Mouse (Mus musculus): ENCODE results near the gene Gatad2a. TPM values are rescaled to one million over a fixed set of nuclear protein-coding genes. Genes with fewer than 3 reads are reported as not detected.
"Not testable (repeated sequence)": the region's sequence is repeated elsewhere in the genome, so short reads cannot be mapped to it uniquely, and the experiment has no call there.

Gatad2a gene
- polyA plus RNA-seq, 1 experiment, result 34.5 TPM

GRCm38 (mm10) chr8:70023596-70023995 is 27.4 kb upstream of the Gatad2a start:
- 89% methylated on average over 8 of the region's 8 CpGs for WGBS
- TF ChIP-seq CTCF (IDR thresholded peaks at IDR 0.05; ENCODE audit: control insufficient read depth, insufficient read depth, low read length), result no peak
- TF ChIP-seq POLR2A (IDR thresholded peaks at IDR 0.05; ENCODE audit: borderline replicate concordance, control insufficient read depth, low read depth, low read length), result no peak
- Histone ChIP-seq H3K27ac (ENCODE audit: control insufficient read depth, insufficient read depth, low read depth, low read length, poor library complexity) (no peak overlapping the region), H3K4me1 (ENCODE audit: control insufficient read depth, insufficient read depth, low read length) (no peaks in the 10 kb centered on the region), H3K4me3 (replicated peaks; ENCODE audit: control insufficient read depth, low read depth, low read length) (no peak overlapping the region)

DNA sequence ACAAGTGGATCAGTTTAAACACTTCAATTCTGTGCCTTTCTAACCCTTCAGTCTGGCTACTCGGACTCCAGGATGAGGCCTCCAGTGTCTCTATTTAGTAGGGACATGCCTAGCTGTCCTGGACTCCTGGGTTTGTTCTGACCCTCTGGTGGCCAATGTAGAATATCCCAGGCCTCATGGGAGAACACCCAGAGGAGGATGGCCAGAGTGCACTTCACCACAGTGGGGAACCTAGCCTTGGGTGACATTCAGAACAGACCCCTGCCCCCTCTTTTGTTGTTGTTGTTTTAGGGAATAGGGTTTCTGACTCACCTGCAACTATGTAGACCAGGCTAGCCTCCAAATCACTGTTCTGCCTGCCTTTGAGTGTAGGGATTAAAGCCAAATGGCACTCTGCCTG is 18.8 kb upstream of the Gatad2a start:
- TF ChIP-seq POLR2A (IDR thresholded peaks at IDR 0.05; ENCODE audit: borderline replicate concordance, control insufficient read depth, low read depth, low read length) (no peak), CTCF (IDR thresholded peaks at IDR 0.05; ENCODE audit: control insufficient read depth, insufficient read depth, low read length) (no peak)
- Histone ChIP-seq H3K4me1 (ENCODE audit: control insufficient read depth, insufficient read depth, low read length) (no peaks in the 10 kb centered on the region), H3K4me3 (replicated peaks; ENCODE audit: control insufficient read depth, low read depth, low read length) (no peak overlapping the region), H3K27ac (ENCODE audit: control insufficient read depth, insufficient read depth, low read depth, low read length, poor library complexity) (no peak overlapping the region)
- WGBS, result 80% methylated on average over 1 of the region's 1 CpGs

GRCm38 (mm10) chr8:70012763-70013162 is 16.6 kb upstream of the Gatad2a start:
- Histone ChIP-seq H3K27ac (ENCODE audit: control insufficient read depth, insufficient read depth, low read depth, low read length, poor library complexity) (no peak overlapping the region), H3K4me3 (replicated peaks; ENCODE audit: control insufficient read depth, low read depth, low read length) (no peak overlapping the region), H3K4me1 (ENCODE audit: control insufficient read depth, insufficient read depth, low read length) (no peaks in the 10 kb centered on the region)
- TF ChIP-seq CTCF (IDR thresholded peaks at IDR 0.05; ENCODE audit: control insufficient read depth, insufficient read depth, low read length), result no peak
- TF ChIP-seq POLR2A (IDR thresholded peaks at IDR 0.05; ENCODE audit: borderline replicate concordance, control insufficient read depth, low read depth, low read length), result no peak
- WGBS, result 75% methylated on average over 1 of the region's 1 CpGs

DNA sequence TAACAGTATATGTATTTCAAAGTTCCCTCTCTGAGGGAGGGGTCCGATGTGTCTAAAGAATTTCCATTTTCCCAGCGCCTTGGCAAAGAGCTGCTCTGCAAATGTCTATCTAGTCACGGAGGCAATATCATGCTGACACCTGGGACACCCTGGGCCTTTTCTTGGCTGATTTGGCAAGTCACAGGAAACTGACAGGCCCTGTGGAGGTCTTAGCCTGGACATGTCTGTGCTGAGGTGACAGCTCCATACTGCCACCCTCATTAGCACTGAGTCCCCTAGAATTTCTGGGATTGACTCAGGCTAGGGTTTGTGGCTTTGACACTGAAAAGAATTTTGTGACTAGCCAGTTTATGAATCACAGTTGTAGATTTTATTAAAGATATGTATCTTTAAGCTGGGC is 16.2 kb upstream of the Gatad2a start:
- Histone ChIP-seq H3K4me1 (ENCODE audit: control insufficient read depth, insufficient read depth, low read length) (no peaks in the 10 kb centered on the region), H3K27ac (ENCODE audit: control insufficient read depth, insufficient read depth, low read depth, low read length, poor library complexity) (no peak overlapping the region), H3K4me3 (replicated peaks; ENCODE audit: control insufficient read depth, low read depth, low read length) (no peak overlapping the region)
- TF ChIP-seq POLR2A (IDR thresholded peaks at IDR 0.05; ENCODE audit: borderline replicate concordance, control insufficient read depth, low read depth, low read length) (no peak), CTCF (IDR thresholded peaks at IDR 0.05; ENCODE audit: control insufficient read depth, insufficient read depth, low read length) (no peak)
- 69% methylated on average over 3 of the region's 3 CpGs for WGBS

GRCm38 (mm10) chr8:70010796-70011195 is 14.6 kb upstream of the Gatad2a start:
- H3K4me3 ChIP-seq (replicated peaks; ENCODE audit: control insufficient read depth, low read depth, low read length); H3K4me1 ChIP-seq (ENCODE audit: control insufficient read depth, insufficient read depth, low read length); H3K27ac ChIP-seq (ENCODE audit: control insufficient read depth, insufficient read depth, low read depth, low read length, poor library complexity): not testable (repeated sequence)
- WGBS, result 90% methylated on average over 14 of the region's 14 CpGs

DNA sequence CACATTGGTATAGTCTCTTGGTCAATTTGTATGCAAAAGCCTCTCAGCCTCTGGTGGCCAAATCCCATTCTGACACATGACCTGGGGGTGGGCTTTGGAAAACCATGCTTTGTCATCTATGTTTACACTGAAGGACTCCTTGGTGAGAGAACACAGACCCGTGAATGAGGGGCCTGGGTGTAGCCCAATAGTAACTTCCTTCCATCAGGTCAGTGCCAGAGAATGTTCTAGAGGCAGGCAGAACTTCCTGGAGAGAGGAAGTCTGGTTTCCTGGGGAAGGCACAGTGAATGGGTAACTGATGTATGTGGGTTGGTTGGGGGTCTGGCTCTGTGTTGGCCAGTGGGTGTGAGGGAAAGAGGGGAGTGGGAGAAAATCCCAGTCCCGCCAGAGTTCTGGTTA is 9.0 kb upstream of the Gatad2a start:
- H3K27ac ChIP-seq (ENCODE audit: control insufficient read depth, insufficient read depth, low read depth, low read length, poor library complexity), result no peak overlapping the region
- TF ChIP-seq CTCF (IDR thresholded peaks at IDR 0.05; ENCODE audit: control insufficient read depth, insufficient read depth, low read length), result no peak
- no peak for TF ChIP-seq POLR2A (IDR thresholded peaks at IDR 0.05; ENCODE audit: borderline replicate concordance, control insufficient read depth, low read depth, low read length)
- H3K4me3 ChIP-seq (replicated peaks; ENCODE audit: control insufficient read depth, low read depth, low read length), result no peak overlapping the region
- WGBS, result 42% methylated on average over 2 of the region's 2 CpGs
- H3K4me1 ChIP-seq (ENCODE audit: control insufficient read depth, insufficient read depth, low read length), result peaks cover 3% of the 10 kb centered on the region; the same call in 1 of the 2 replicates

- no peak for TF ChIP-seq CTCF (IDR thresholded peaks at IDR 0.05; ENCODE audit: control insufficient read depth, insufficient read depth, low read length)
- TF ChIP-seq POLR2A (IDR thresholded peaks at IDR 0.05; ENCODE audit: borderline replicate concordance, control insufficient read depth, low read depth, low read length), result no peak
- Histone ChIP-seq H3K4me1 (ENCODE audit: control insufficient read depth, insufficient read depth, low read length) (peaks cover 3% of the 10 kb centered on the region; the same call in 1 of the 2 replicates), H3K27ac (ENCODE audit: control insufficient read depth, insufficient read depth, low read depth, low read length, poor library complexity) (no peak overlapping the region), H3K4me3 (replicated peaks; ENCODE audit: control insufficient read depth, low read depth, low read length) (no peak overlapping the region)
These were observed 8.2 kb upstream of the Gatad2a start for GRCm38 (mm10) chr8:70004345-70004744.

- Histone ChIP-seq H3K4me3 (replicated peaks; ENCODE audit: control insufficient read depth, low read depth, low read length) (no peak overlapping the region), H3K27ac (ENCODE audit: control insufficient read depth, insufficient read depth, low read depth, low read length, poor library complexity) (peak overlapping the region; percentile 45), H3K4me1 (ENCODE audit: control insufficient read depth, insufficient read depth, low read length) (peaks cover 3% of the 10 kb centered on the region; the same call in 1 of the 2 replicates)
- WGBS, result 19% methylated on average over 4 of the region's 4 CpGs
- TF ChIP-seq POLR2A (IDR thresholded peaks at IDR 0.05; ENCODE audit: borderline replicate concordance, control insufficient read depth, low read depth, low read length), result no peak
- peak; percentile 32; the same call in 1 of the 2 replicates for TF ChIP-seq CTCF (IDR thresholded peaks at IDR 0.05; ENCODE audit: control insufficient read depth, insufficient read depth, low read length)
These were observed 7.0 kb upstream of the Gatad2a start for GRCm38 (mm10) chr8:70003204-70003657.

DNA sequence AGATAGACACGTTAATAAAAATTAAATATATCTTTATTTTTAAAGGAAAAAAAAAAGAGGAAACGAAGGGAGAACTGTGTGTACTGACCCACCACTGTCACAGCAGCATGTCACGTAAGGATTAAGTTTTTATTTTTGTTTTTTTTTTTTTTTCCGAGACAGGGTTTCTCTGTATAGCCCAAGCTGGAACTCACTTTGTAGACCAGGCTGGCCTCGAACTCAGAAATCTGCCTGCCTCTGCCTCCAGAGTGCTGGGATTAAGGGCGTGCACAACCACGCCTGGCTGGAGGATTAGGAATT is 5.7 kb upstream of the Gatad2a start:
- H3K4me3 ChIP-seq (replicated peaks; ENCODE audit: control insufficient read depth, low read depth, low read length), result not testable (repeated sequence)
- peak overlapping the region; percentile 92; the same call in 1 of the 2 replicates for H3K27ac ChIP-seq (ENCODE audit: control insufficient read depth, insufficient read depth, low read depth, low read length, poor library complexity)
- WGBS, result 21% methylated on average over 7 of the region's 7 CpGs

More for the DNA sequence above, 5.7 kb upstream of the Gatad2a start:
- H3K4me1 ChIP-seq (ENCODE audit: control insufficient read depth, insufficient read depth, low read length), result not testable (repeated sequence)
